Mouse (Mus musculus): ENCODE results near the gene Nipal1.

The Nipal1 gene

DNA sequence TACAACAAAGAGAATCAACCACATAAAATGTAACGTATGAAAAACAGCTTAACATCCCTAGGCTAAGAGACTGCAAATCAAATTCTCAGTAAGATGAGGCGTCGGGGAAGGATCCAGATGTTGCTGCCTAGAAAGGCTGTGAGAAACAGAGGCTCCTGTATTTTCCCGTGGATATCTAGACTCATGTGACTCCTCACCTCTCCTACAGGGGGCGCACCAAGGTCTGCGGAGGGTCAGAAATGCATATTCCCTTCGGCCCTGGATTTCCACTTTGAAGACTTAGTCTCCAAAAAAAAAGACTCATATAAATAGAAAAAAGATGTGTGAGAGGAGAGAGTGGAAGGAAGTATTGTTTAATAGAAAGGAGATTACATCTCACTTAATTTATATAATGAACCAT is 73.0 kb downstream of the Nipal1 start:
- H3K9me3 ChIP-seq (ENCODE audit: low read length) = no peaks in the 10 kb centered on the region
- no peak overlapping the region for H3K4me3 ChIP-seq (replicated peaks; ENCODE audit: low read length)
- no peaks in the 10 kb centered on the region for H3K36me3 ChIP-seq (ENCODE audit: insufficient read depth, low read length)
- H3K4me1 ChIP-seq (replicated peaks; ENCODE audit: low read depth, low read length) = no peaks in the 10 kb centered on the region
- TF ChIP-seq NANOG (IDR thresholded peaks at IDR 0.05; ENCODE audit: borderline replicate concordance, low read length) = no peak
- peak; percentile 43 for TF ChIP-seq CTCF (conservative IDR thresholded peaks at IDR 0.05; ENCODE audit: low read length)
- TF ChIP-seq POU5F1 (IDR thresholded peaks at IDR 0.05; ENCODE audit: borderline replicate concordance, low read length) = no peak
- no peaks in the 10 kb centered on the region for H3K27me3 ChIP-seq (ENCODE audit: insufficient read depth, low read length)

Data from E14TG2a.4 (cell line).